Mouse (Mus musculus): ENCODE measurements around the gene Tra2a.

DNA sequence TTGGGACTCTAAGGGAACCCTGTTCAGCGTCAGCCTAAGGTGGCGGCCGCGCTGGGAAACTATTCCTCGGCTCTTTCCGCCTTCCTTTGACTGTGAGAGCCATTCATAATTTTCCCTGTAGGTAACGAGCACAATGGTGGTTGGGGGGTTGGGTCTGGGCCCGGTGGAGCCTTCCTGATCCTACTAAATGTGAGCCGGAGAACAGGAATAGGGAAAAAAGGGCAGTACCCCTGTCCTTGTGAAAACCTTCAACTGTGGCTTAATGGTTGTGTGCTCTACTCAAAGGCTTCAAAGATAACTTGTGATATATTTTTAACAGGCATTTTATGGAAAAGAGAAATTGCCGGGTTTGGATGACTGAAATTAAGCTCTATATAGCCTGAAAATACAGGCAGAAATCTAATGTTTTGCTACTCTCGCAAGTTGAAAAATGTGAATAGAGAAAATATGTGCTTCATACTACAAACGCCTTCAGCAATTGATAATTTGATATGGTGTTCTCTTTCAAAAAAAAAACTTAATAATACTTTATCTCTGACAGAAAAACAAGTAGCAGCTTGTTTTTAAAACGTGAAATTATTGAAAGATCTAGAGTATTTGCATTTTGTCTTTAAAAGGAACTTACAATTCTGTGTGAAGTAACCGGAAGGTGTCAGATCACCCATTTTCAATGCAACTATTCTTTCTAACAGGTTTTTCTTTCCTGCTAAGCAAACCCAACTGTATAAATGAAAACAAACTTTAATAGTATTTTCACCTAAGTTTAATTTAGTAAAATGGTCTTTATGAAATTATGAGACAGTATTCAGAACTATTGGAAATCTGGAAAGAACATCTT, 47.9 kb downstream of the Tra2a start:
- TF ChIP-seq CTCF (conservative IDR thresholded peaks at IDR 0.05; ENCODE audit: low read length) (no peak), POU5F1 (IDR thresholded peaks at IDR 0.05; ENCODE audit: borderline replicate concordance, low read length) (no peak), NANOG (IDR thresholded peaks at IDR 0.05; ENCODE audit: borderline replicate concordance, low read length) (no peak)
